Mouse (Mus musculus) stomach, postnatal 0 days (tissue): ENCODE measurements at regions not wholly inside any gene's neighbourhood (a gene's known extent, or its start where the extent isn't known, plus 50 kb on each side); places are given as distances from the start of the nearest gene placed in this dataset.

Experiments used
- CTCF ChIP-seq: IDR thresholded peaks from 2 replicates; pipeline ENCODE4 v1.5.1; 2016; ENCODE audit warnings: antibody characterized with exemption, low read depth, mild to moderate bottlenecking, moderate library complexity
- EP300 ChIP-seq: optimal IDR thresholded peaks from 2 replicates; pipeline ENCODE3; 2016; ENCODE audit warnings: antibody characterized with exemption

- no peak for TF ChIP-seq CTCF
- no peak for TF ChIP-seq EP300
Observed at GRCm38 (mm10) chr7:69599866-69600265, 766.7 kb downstream of the Nr2f2 start.
